19 mouse cellular contexts compared by ENCODE assay signal in genomic region chr1:65337768-65338167, GRCm38 (mm10). TPM values are rescaled to one million over a fixed set of nuclear protein-coding genes. Genes with fewer than 3 reads are reported as not detected.
"Had no signal": no experiment of that assay in that cellular context is flagged by ENCODE, and none has a peak within 500 bp of the region (broad histone marks: within the 10 kb centered on the region; RNA-seq: fewer than 3 reads in every experiment).

No protein-coding gene starts in this region.

- H3K27me3 ChIP-seq: limb, embryonic 13.5 days; neural tube, embryonic 12.5 days; stomach, embryonic 15.5 days had no signal

- H3K4me1 ChIP-seq: limb, embryonic 13.5 days; neural tube, embryonic 12.5 days; stomach, embryonic 15.5 days had no signal

- H3K36me3 ChIP-seq: limb, embryonic 13.5 days; midbrain, embryonic 10.5 days; neural tube, embryonic 12.5 days; stomach, embryonic 15.5 days had no signal

- DNase-seq: kidney, postnatal 10 days; lung, embryonic 14.5 days; lung, postnatal 10 days; lung, postnatal 4 days; midbrain, embryonic 14.5 days; retina, postnatal 1 day; right cerebral cortex, postnatal 4 days; thymus, adult 2 months; thymus, postnatal 25 days had no signal

- H3K9me3 ChIP-seq: limb, embryonic 13.5 days; midbrain, embryonic 10.5 days; neural tube, embryonic 12.5 days; stomach, embryonic 15.5 days had no signal

- H3K4me2 ChIP-seq: limb, embryonic 13.5 days; liver, embryonic 11.5 days; lung, embryonic 14.5 days; neural tube, embryonic 12.5 days; stomach, embryonic 15.5 days had no signal

- H3K27ac ChIP-seq: limb, embryonic 13.5 days; midbrain, embryonic 10.5 days; neural tube, embryonic 12.5 days; stomach, embryonic 15.5 days had no signal

- H3K4me3 ChIP-seq: limb, embryonic 13.5 days; midbrain, embryonic 10.5 days; neural tube, embryonic 12.5 days; stomach, embryonic 15.5 days had no signal

- H3K9ac ChIP-seq: limb, embryonic 13.5 days; lung, embryonic 14.5 days; neural tube, embryonic 12.5 days; stomach, embryonic 15.5 days had no signal

RNA-seq across cellular contexts. Expression of gene Pth2r, which starts 55.9 kb away (rescaled TPM):
- total RNA-seq: megakaryocyte, adult 5-6 weeks had no signal
- polyA plus RNA-seq: kidney, embryonic 14.5 days; large intestine, adult 2 months; liver, embryonic 11.5 days; liver, embryonic 16.5 days; lung, embryonic 14.5 days; spleen, adult 2 months; stomach, embryonic 15.5 days had no signal
